8 mouse cellular contexts compared by ENCODE assay signal in genomic region chr17:34123518-34123917, GRCm38 (mm10). TPM values are rescaled to one million over a fixed set of nuclear protein-coding genes. Genes with fewer than 3 reads are reported as not detected.
DNase-seq lines count a peak whose midpoint lies in the region; ATAC-seq lines count a peak whose summit lies in the region.

No protein-coding gene starts in this region.

- peak overlapping the region; percentile 82 for H3K4me2 ChIP-seq in lung, embryonic 15.5 days

- peak overlapping the region; percentile 94 for H3K9ac ChIP-seq in lung, embryonic 15.5 days

- no peaks in the 10 kb centered on the region for H3K9me3 ChIP-seq in megakaryocyte, embryonic 14.5 days
- H3K9me3 ChIP-seq in hindbrain, embryonic 10.5 days, result no peaks in the 10 kb centered on the region
- no peaks in the 10 kb centered on the region for H3K9me3 ChIP-seq in lung, embryonic 15.5 days

- peak; percentile 56 for DNase-seq in embryo, embryonic 11 days
- DNase-seq in hindbrain, embryonic 10.5 days (ENCODE audit: low spot score), result no peak
- no peak for DNase-seq in adrenal gland, postnatal 14 days
- DNase-seq in adrenal gland, postnatal 10 days, result no peak
- DNase-seq in testis, postnatal 14 days (ENCODE audit: low spot score), result no peak

- no peaks in the 10 kb centered on the region for H3K27me3 ChIP-seq in megakaryocyte, embryonic 14.5 days (replicated peaks)
- H3K27me3 ChIP-seq in hindbrain, embryonic 10.5 days (ENCODE audit: insufficient read depth, poor library complexity, severe bottlenecking), result peaks cover 11% of the 10 kb centered on the region
- no peaks in the 10 kb centered on the region for H3K27me3 ChIP-seq in lung, embryonic 15.5 days

- peaks cover 58% of the 10 kb centered on the region for H3K4me1 ChIP-seq in megakaryocyte, embryonic 14.5 days
- peaks cover 33% of the 10 kb centered on the region for H3K4me1 ChIP-seq in hindbrain, embryonic 10.5 days (replicated peaks)
- peaks cover 36% of the 10 kb centered on the region for H3K4me1 ChIP-seq in lung, embryonic 15.5 days

- H3K27ac ChIP-seq in hindbrain, embryonic 10.5 days, result peak overlapping the region; percentile 100
- H3K27ac ChIP-seq in lung, embryonic 15.5 days, result peak overlapping the region; percentile 100

- H3K4me3 ChIP-seq in megakaryocyte, embryonic 14.5 days (replicated peaks), result peak overlapping the region; percentile 96
- H3K4me3 ChIP-seq in hindbrain, embryonic 10.5 days, result peak overlapping the region; percentile 100
- peak overlapping the region; percentile 75 for H3K4me3 ChIP-seq in lung, embryonic 15.5 days

- ATAC-seq in megakaryocyte, adult 5-6 weeks (ENCODE audit: poor library complexity, severe bottlenecking), result no peak
- no peak for ATAC-seq in lung, embryonic 15.5 days (ENCODE audit: borderline replicate concordance, extremely low read depth, low FRiP score, low TSS enrichment)

- H3K36me3 ChIP-seq in megakaryocyte, embryonic 14.5 days (replicated peaks; ENCODE audit: low read length), result peaks cover 49% of the 10 kb centered on the region
- peaks cover 18% of the 10 kb centered on the region for H3K36me3 ChIP-seq in hindbrain, embryonic 10.5 days
- H3K36me3 ChIP-seq in lung, embryonic 15.5 days, result peaks cover 5% of the 10 kb centered on the region; the same call in 1 of the 2 replicates

- 10% methylated on average over 2 of the region's 2 CpGs for WGBS in hindbrain, embryonic 10.5 days
- 0% methylated on average over 2 of the region's 2 CpGs for WGBS in lung, embryonic 15.5 days

RNA-seq across cellular contexts. Expression of gene Brd2, which starts 1.1 kb away (rescaled TPM):
- polyA plus RNA-seq in megakaryocyte, embryonic 14.5 days (2012; ENCODE audit: insufficient read depth, low replicate concordance), result 174 and 242 TPM in 2 replicates
- total RNA-seq in megakaryocyte, adult 5-6 weeks (2015), result 287 and 312 TPM in 2 replicates
- total RNA-seq in megakaryocyte, adult 5-6 weeks (2017), result 286 and 353 TPM in 2 replicates
- 131 and 135 TPM in 2 replicates for polyA plus RNA-seq in hindbrain, embryonic 10.5 days (2016; fragmentation: Nextera tagmentation; extraction: Ambion mirVana)
- 102 and 106 TPM in 2 replicates for polyA plus RNA-seq in lung, embryonic 15.5 days (2015; fragmentation: Nextera tagmentation; extraction: Ambion mirVana)
- total RNA-seq in adrenal gland, postnatal 14 days (2021), result 198 and 203 TPM in 2 replicates
- total RNA-seq in adrenal gland, postnatal 10 days (2021), result 100 to 1,000 TPM; 170 to 181 TPM

RNA-seq across cellular contexts. Expression of gene H2-DMa, which starts 4.2 kb away (rescaled TPM):
- 19.3 and 32.1 TPM in 2 replicates for polyA plus RNA-seq in megakaryocyte, embryonic 14.5 days (2012; ENCODE audit: insufficient read depth, low replicate concordance)
- 172 and 189 TPM in 2 replicates for total RNA-seq in megakaryocyte, adult 5-6 weeks (2015)
- 145 and 152 TPM in 2 replicates for total RNA-seq in megakaryocyte, adult 5-6 weeks (2017)
- 5.8 and 7.7 TPM in 2 replicates for polyA plus RNA-seq in hindbrain, embryonic 10.5 days (2016; fragmentation: Nextera tagmentation; extraction: Ambion mirVana)
- polyA plus RNA-seq in lung, embryonic 15.5 days (2015; fragmentation: Nextera tagmentation; extraction: Ambion mirVana), result 12.1 and 13.8 TPM in 2 replicates
- 8.0 and 18.8 TPM in 2 replicates for total RNA-seq in adrenal gland, postnatal 14 days (2021)
- 10 to 100 TPM in 1 of 2 experiments, 1 to 10 TPM in 1; 8.9 to 15.2 TPM for total RNA-seq in adrenal gland, postnatal 10 days (2021)

RNA-seq across cellular contexts. Expression of gene H2-DMb2, which starts 19.6 kb away (rescaled TPM):
- polyA plus RNA-seq in megakaryocyte, embryonic 14.5 days (2012; ENCODE audit: insufficient read depth, low replicate concordance), result 1.5 TPM in 1 of 2 replicates, not detected in the other
- total RNA-seq in megakaryocyte, adult 5-6 weeks (2015), result 8.9 and 9.6 TPM in 2 replicates
- total RNA-seq in megakaryocyte, adult 5-6 weeks (2017), result 12.4 and 18.3 TPM in 2 replicates
- 0.11 and 0.24 TPM in 2 replicates for polyA plus RNA-seq in hindbrain, embryonic 10.5 days (2016; fragmentation: Nextera tagmentation; extraction: Ambion mirVana)
- polyA plus RNA-seq in lung, embryonic 15.5 days (2015; fragmentation: Nextera tagmentation; extraction: Ambion mirVana), result 1.8 and 1.9 TPM in 2 replicates
- total RNA-seq in adrenal gland, postnatal 14 days (2021), result 2.7 and 17.0 TPM in 2 replicates
- total RNA-seq in adrenal gland, postnatal 10 days (2021), result 1 to 10 TPM; 4.5 to 4.8 TPM

RNA-seq across cellular contexts. Expression of gene H2-DMb1, which starts 29.4 kb away (rescaled TPM):
- polyA plus RNA-seq in megakaryocyte, embryonic 14.5 days (2012; ENCODE audit: insufficient read depth, low replicate concordance), result 1.1 TPM in 1 of 2 replicates, not detected in the other
- total RNA-seq in megakaryocyte, adult 5-6 weeks (2015), result 105 and 109 TPM in 2 replicates
- 110 and 132 TPM in 2 replicates for total RNA-seq in megakaryocyte, adult 5-6 weeks (2017)
- polyA plus RNA-seq in hindbrain, embryonic 10.5 days (2016; fragmentation: Nextera tagmentation; extraction: Ambion mirVana), result 0.30 and 0.98 TPM in 2 replicates
- polyA plus RNA-seq in lung, embryonic 15.5 days (2015; fragmentation: Nextera tagmentation; extraction: Ambion mirVana), result 2.0 and 3.2 TPM in 2 replicates
- 3.6 and 8.3 TPM in 2 replicates for total RNA-seq in adrenal gland, postnatal 14 days (2021)
- total RNA-seq in adrenal gland, postnatal 10 days (2021), result 1 to 10 TPM; 3.6 to 5.8 TPM

RNA-seq across cellular contexts. Expression of gene H2-Oa, which starts 31.4 kb away (rescaled TPM):
- 9.5 and 12.1 TPM in 2 replicates for polyA plus RNA-seq in megakaryocyte, embryonic 14.5 days (2012; ENCODE audit: insufficient read depth, low replicate concordance)
- total RNA-seq in megakaryocyte, adult 5-6 weeks (2015), result 10.0 and 10.8 TPM in 2 replicates
- total RNA-seq in megakaryocyte, adult 5-6 weeks (2017), result 3.7 and 6.9 TPM in 2 replicates
- 0.80 and 0.82 TPM in 2 replicates for polyA plus RNA-seq in hindbrain, embryonic 10.5 days (2016; fragmentation: Nextera tagmentation; extraction: Ambion mirVana)
- 0.44 and 1.0 TPM in 2 replicates for polyA plus RNA-seq in lung, embryonic 15.5 days (2015; fragmentation: Nextera tagmentation; extraction: Ambion mirVana)
- total RNA-seq in adrenal gland, postnatal 14 days (2021), result 0.33 and 4.1 TPM in 2 replicates
- 1 to 10 TPM; 1.4 to 1.5 TPM for total RNA-seq in adrenal gland, postnatal 10 days (2021)
